Mouse (Mus musculus) thymus, adult 2 months (tissue): Measurements from ENCODE around the gene Gorasp1. TPM values are rescaled to one million over a fixed set of nuclear protein-coding genes. Genes with fewer than 3 reads are reported as not detected.
A peak's percentile ranks its signal among the peaks of the same experiment; 100 is the strongest.

Experiments
- DNase-seq: peaks from one replicate; pipeline ENCODE4 v3.0.0; 2021
- H3K27ac ChIP-seq: fragments of 200-500 bp; 2 replicates; pipeline ENCODE4 v1.5.1; 2012; ENCODE audit warnings: low read length, control low read depth; ENCODE audit not compliant: control insufficient read depth, insufficient read depth
- H3K27me3 ChIP-seq: fragments of 200-500 bp; 2 replicates; pipeline ENCODE4 v1.6.1; 2012; ENCODE audit warnings: mild to moderate bottlenecking, low read length, moderate library complexity, mixed read lengths; ENCODE audit not compliant: control insufficient read depth, insufficient read depth
- H3K36me3 ChIP-seq: fragments of 200-500 bp; 2 replicates; pipeline ENCODE4 v1.6.1; 2012; ENCODE audit warnings: mild to moderate bottlenecking, low read length, moderate library complexity; ENCODE audit not compliant: control insufficient read depth, insufficient read depth
- H3K4me1 ChIP-seq: fragments of 200-500 bp; replicated peaks from 2 replicates; pipeline ENCODE4 v1.6.1; 2012; ENCODE audit warnings: low read length; ENCODE audit not compliant: control insufficient read depth, insufficient read depth
- H3K4me3 ChIP-seq: fragments of 200-500 bp; 2 replicates; pipeline ENCODE4 v1.5.1; 2012; ENCODE audit warnings: mild to moderate bottlenecking, low read length, control low read depth, moderate library complexity; ENCODE audit not compliant: control insufficient read depth, insufficient read depth
- CTCF ChIP-seq: fragments of 200-500 bp; IDR thresholded peaks from 2 replicates; pipeline ENCODE4 v1.5.1; 2012; ENCODE audit warnings: mild to moderate bottlenecking, control low read depth, low read length, moderate library complexity, borderline replicate concordance; ENCODE audit not compliant: control insufficient read depth, poor library complexity, insufficient read depth; ENCODE audit errors: extremely low read depth
- POLR2A ChIP-seq: fragments of 200-500 bp; IDR thresholded peaks from 2 replicates; pipeline ENCODE4 v1.6.1; 2012; ENCODE audit warnings: mild to moderate bottlenecking, low read length, control low read depth, moderate library complexity; ENCODE audit not compliant: control insufficient read depth, poor library complexity, insufficient read depth; ENCODE audit errors: extremely low read depth
- WGBS: fragments of 180-500 bp; shearing (Covaris S2); methylation state at CpG from one replicate; pipeline ENCODE4 v1.1.7; 2018; 5-methylcytosine and 5-hydroxymethylcytosine counted together
- polyA plus RNA-seq: library from polyadenylated mRNA; depleted of rRNA; stranded (reverse); fragments of >200 nt; gene quantifications from 2 replicates; pipeline ENCODE4 v1.2.3, GENCODE M21; 2012

The Gorasp1 gene
- polyA plus RNA-seq, 1 experiment: 10.8 TPM

- TF ChIP-seq CTCF (no peak), POLR2A (no peak)
- no peak for DNase-seq
- Histone ChIP-seq H3K4me1 (no peaks in the 10 kb centered on the region), H3K4me3 (no peak overlapping the region), H3K27ac (no peak overlapping the region), H3K27me3 (no peaks in the 10 kb centered on the region), H3K36me3 (no peaks in the 10 kb centered on the region)
- WGBS: 88% methylated on average over 3 of the region's 3 CpGs
These were observed 27.8 kb upstream of the Gorasp1 start for GRCm38 (mm10) chr9:119965186-119965585.

- TF ChIP-seq POLR2A (no peak), CTCF (no peak)
- no peaks in the 10 kb centered on the region for H3K36me3 ChIP-seq
- no peak overlapping the region for H3K4me3 ChIP-seq
- 81% methylated on average over 3 of the region's 3 CpGs for WGBS
- no peak for DNase-seq
- no peaks in the 10 kb centered on the region for H3K27me3 ChIP-seq
- no peaks in the 10 kb centered on the region for H3K4me1 ChIP-seq
- no peak overlapping the region for H3K27ac ChIP-seq
These were observed 26.8 kb upstream of the Gorasp1 start for GRCm38 (mm10) chr9:119964206-119964605.

- WGBS: 36% methylated on average over 21 of the region's 21 CpGs
- no peak overlapping the region for H3K27ac ChIP-seq
- no peaks in the 10 kb centered on the region for H3K4me1 ChIP-seq
- TF ChIP-seq CTCF (peak; percentile 97), POLR2A (no peak)
- no peak overlapping the region for H3K4me3 ChIP-seq
- DNase-seq: peak; percentile 82
- no peaks in the 10 kb centered on the region for H3K27me3 ChIP-seq
- H3K36me3 ChIP-seq: no peaks in the 10 kb centered on the region
These were observed 25.8 kb upstream of the Gorasp1 start for GRCm38 (mm10) chr9:119962987-119963667.

- Histone ChIP-seq H3K4me1 (no peaks in the 10 kb centered on the region), H3K27ac (no peak overlapping the region)
These were observed 24.9 kb upstream of the Gorasp1 start for GRCm38 (mm10) chr9:119962216-119962615.

GRCm38 (mm10) chr9:119958835-119959234 lies 21.5 kb upstream of the Gorasp1 start:
- Histone ChIP-seq H3K27ac (no peak overlapping the region), H3K4me3 (no peak overlapping the region), H3K4me1 (no peaks in the 10 kb centered on the region), H3K27me3 (no peaks in the 10 kb centered on the region), H3K36me3 (no peaks in the 10 kb centered on the region)
- WGBS: 84% methylated on average over 9 of the region's 9 CpGs
- DNase-seq: no peak
- TF ChIP-seq CTCF (no peak), POLR2A (no peak)

More at GRCm38 (mm10) chr9:119962216-119962615, 24.9 kb upstream of the Gorasp1 start:
- 57% methylated on average over 4 of the region's 4 CpGs for WGBS
- H3K4me3 ChIP-seq: no peak overlapping the region
- no peak for TF ChIP-seq POLR2A
- TF ChIP-seq CTCF: no peak
- no peak for DNase-seq
- H3K27me3 ChIP-seq: no peaks in the 10 kb centered on the region
- no peaks in the 10 kb centered on the region for H3K36me3 ChIP-seq

- WGBS: 93% methylated on average over 9 of the region's 9 CpGs
- no peaks in the 10 kb centered on the region for H3K36me3 ChIP-seq
- no peaks in the 10 kb centered on the region for H3K4me1 ChIP-seq
- no peak overlapping the region for H3K4me3 ChIP-seq
- no peaks in the 10 kb centered on the region for H3K27me3 ChIP-seq
- TF ChIP-seq CTCF (no peak), POLR2A (no peak)
- DNase-seq: no peak
- H3K27ac ChIP-seq: no peak overlapping the region
These were observed 14.0 kb upstream of the Gorasp1 start for GRCm38 (mm10) chr9:119951388-119951787.

GRCm38 (mm10) chr9:119950434-119950833 lies 13.1 kb upstream of the Gorasp1 start:
- no peak for TF ChIP-seq POLR2A
- no peak for TF ChIP-seq CTCF
- no peak overlapping the region for H3K27ac ChIP-seq
- H3K4me1 ChIP-seq: no peaks in the 10 kb centered on the region
- no peak for DNase-seq
- no peaks in the 10 kb centered on the region for H3K27me3 ChIP-seq
- no peaks in the 10 kb centered on the region for H3K36me3 ChIP-seq
- WGBS: 90% methylated on average over 6 of the region's 6 CpGs
- no peak overlapping the region for H3K4me3 ChIP-seq
